In genomic region chr9:115309381-115309971, GRCm38 (mm10) we compare ENCODE assay signal across 8 mouse cellular contexts. TPM values are rescaled to one million over a fixed set of nuclear protein-coding genes. Genes with fewer than 3 reads are reported as not detected.
A peak's percentile ranks its signal among the peaks of the same experiment; 100 is the strongest.
DNase-seq lines count a peak whose midpoint lies in the region; ATAC-seq and TF ChIP-seq lines count a peak whose summit lies in the region.

No protein-coding gene starts in this region.

- TF ChIP-seq EP300 in lung, postnatal 0 days (IDR thresholded peaks at IDR 0.05): no peak

- H3K9me3 ChIP-seq in hindbrain, embryonic 10.5 days: no peaks in the 10 kb centered on the region
- no peaks in the 10 kb centered on the region for H3K9me3 ChIP-seq in lung, postnatal 0 days (ENCODE audit: low read length)

- no peaks in the 10 kb centered on the region for H3K27me3 ChIP-seq in testis, adult 2 months (ENCODE audit: control insufficient read depth, insufficient read depth, low read length)
- H3K27me3 ChIP-seq in hindbrain, embryonic 10.5 days (ENCODE audit: insufficient read depth, poor library complexity, severe bottlenecking): no peaks in the 10 kb centered on the region
- no peaks in the 10 kb centered on the region for H3K27me3 ChIP-seq in lung, postnatal 0 days (replicated peaks; ENCODE audit: insufficient read depth, low read length)

- under 1% methylated on average over 65 of the region's 65 CpGs for WGBS in hindbrain, embryonic 10.5 days
- under 1% methylated on average over 61 of the region's 65 CpGs for WGBS in lung, postnatal 0 days

- H3K27ac ChIP-seq in testis, adult 2 months (ENCODE audit: control insufficient read depth, insufficient read depth, low read depth, low read length): peak overlapping the region; percentile 92
- peak overlapping the region; percentile 99 for H3K27ac ChIP-seq in hindbrain, embryonic 10.5 days
- peak overlapping the region; percentile 96 for H3K27ac ChIP-seq in lung, postnatal 0 days (ENCODE audit: low read length)

- no peak for ATAC-seq in lung, postnatal 0 days

- no peak for TF ChIP-seq CTCF in testis, adult 2 months (IDR thresholded peaks at IDR 0.05; ENCODE audit: control insufficient read depth, insufficient read depth, insufficient replicate concordance, low read depth, low read length)
- TF ChIP-seq CTCF in lung, postnatal 0 days (IDR thresholded peaks at IDR 0.05): no peak

- DNase-seq in embryo, embryonic 10 days (ENCODE audit: low spot score): peak; percentile 47
- DNase-seq in embryo, embryonic 9.5 days (ENCODE audit: extremely low spot score): no peak
- no peak for DNase-seq in testis, postnatal 14 days (ENCODE audit: low spot score)
- no peak for DNase-seq in hindbrain, embryonic 10.5 days (ENCODE audit: low spot score)
- no peak for DNase-seq in lung, postnatal 0 days (ENCODE audit: low spot score)
- peak; percentile 66 for DNase-seq in testis, postnatal 10 days (ENCODE audit: low spot score)
- no peak for DNase-seq in c-Kit-positive CD71-positive TER-119-positive erythroid progenitor cells, embryonic 14.5 days (ENCODE audit: low spot score)

- H3K4me2 ChIP-seq in lung, postnatal 0 days (replicated peaks; ENCODE audit: low read depth, low read length): peak overlapping the region; percentile 77

- H3K9ac ChIP-seq in lung, postnatal 0 days (replicated peaks; ENCODE audit: low read depth): peak overlapping the region; percentile 95

- H3K36me3 ChIP-seq in testis, adult 2 months (ENCODE audit: control insufficient read depth, insufficient read depth, low read length): no peaks in the 10 kb centered on the region; the same call in 1 of the 2 replicates
- no peaks in the 10 kb centered on the region for H3K36me3 ChIP-seq in hindbrain, embryonic 10.5 days
- H3K36me3 ChIP-seq in lung, postnatal 0 days (ENCODE audit: insufficient read depth, low read length): no peaks in the 10 kb centered on the region

- H3K4me1 ChIP-seq in testis, adult 2 months (ENCODE audit: control insufficient read depth, insufficient read depth, low read length): peaks cover 3% of the 10 kb centered on the region
- H3K4me1 ChIP-seq in hindbrain, embryonic 10.5 days (replicated peaks): peaks cover 48% of the 10 kb centered on the region
- peaks cover 21% of the 10 kb centered on the region; the same call in 1 of the 2 replicates for H3K4me1 ChIP-seq in lung, postnatal 0 days (ENCODE audit: insufficient read depth, low read depth, low read length)

- H3K4me3 ChIP-seq in testis, adult 2 months (ENCODE audit: control insufficient read depth, low read depth, low read length): peak overlapping the region; percentile 88
- peak overlapping the region; percentile 97 for H3K4me3 ChIP-seq in hindbrain, embryonic 10.5 days
- peak overlapping the region; percentile 97 for H3K4me3 ChIP-seq in lung, postnatal 0 days (ENCODE audit: low read depth, low read length)

- no peak; the same call in 1 of the 2 replicates for TF ChIP-seq POLR2A in testis, adult 2 months (IDR thresholded peaks at IDR 0.05; ENCODE audit: control insufficient read depth, low read depth, low read length)

RNA-seq across cellular contexts. Expression of gene Stt3b, which starts 0.7 kb away (rescaled TPM):
- polyA plus RNA-seq in testis, adult 2 months (2012; rRNA removed): 256 and 270 TPM in 2 replicates
- 92.4 and 100 TPM in 2 replicates for polyA plus RNA-seq in hindbrain, embryonic 10.5 days (2016; fragmentation: Nextera tagmentation; extraction: Ambion mirVana)
- polyA plus RNA-seq in lung, postnatal 0 days (2015; fragmentation: Nextera tagmentation; extraction: Ambion mirVana): 56.6 and 62.3 TPM in 2 replicates

Comparison
In these comparisons a context has a peak if more than half of its experiments do, and no peak if none do; other contexts are left out.
1. DNase-seq: peak in embryo, embryonic 10 days (single experiment) and testis, postnatal 10 days (single experiment); none in embryo, embryonic 9.5 days (single experiment), testis, postnatal 14 days (single experiment), hindbrain, embryonic 10.5 days (single experiment), lung, postnatal 0 days (single experiment) and c-Kit-positive CD71-positive TER-119-positive erythroid progenitor cells, embryonic 14.5 days (single experiment).
2. Peak in every context shown above with its lines, with median percentiles within 50 percentile points of each other: H3K27ac ChIP-seq and H3K4me3 ChIP-seq.